Mouse (Mus musculus): Measurements from ENCODE around the gene Gm21887. TPM values are rescaled to one million over a fixed set of nuclear protein-coding genes. Genes with fewer than 3 reads are reported as not detected.
"Not testable (repeated sequence)": the region's sequence is repeated elsewhere in the genome, so short reads cannot be mapped to it uniquely, and the experiment has no call there.

Gm21887 gene
- polyA plus RNA-seq, 1 experiment from 2014 or later: 163 TPM

DNA sequence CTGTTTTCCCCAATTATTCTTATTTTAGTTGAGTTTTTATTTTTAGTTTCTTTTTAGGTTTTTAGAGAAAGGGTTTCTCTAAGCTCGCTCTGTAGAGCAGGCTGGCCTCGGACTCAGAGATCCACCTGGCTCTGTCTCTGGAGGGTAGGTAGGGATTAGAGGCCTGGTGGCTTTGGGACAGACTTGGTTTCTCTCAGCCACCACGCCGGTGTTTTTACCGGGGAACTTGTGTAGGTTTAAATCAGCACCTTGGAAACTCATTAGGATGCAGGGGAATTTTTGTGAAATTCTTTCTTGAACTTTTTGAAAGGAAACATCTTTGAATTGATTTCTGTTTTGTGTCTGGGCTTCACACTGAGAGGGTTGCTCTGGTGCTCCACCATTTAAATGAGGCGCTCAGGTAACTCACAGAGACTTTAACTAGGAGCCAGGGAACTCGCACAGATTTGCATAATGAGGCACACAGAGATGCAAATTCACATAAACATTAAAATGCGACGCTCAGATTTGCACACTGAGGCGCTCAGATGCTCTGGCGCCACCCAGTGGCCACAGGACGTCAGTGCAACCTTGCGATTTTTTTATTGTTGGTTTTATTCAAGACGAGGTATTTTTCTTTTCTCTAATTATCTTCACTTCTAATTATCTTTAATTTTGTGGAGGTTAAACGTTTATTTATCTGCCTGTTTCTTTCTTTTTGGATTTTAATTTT is 12.4 kb downstream of the Gm21887 start:
- peaks cover 20% of the 10 kb centered on the region for H3K9me3 ChIP-seq
- H3K4me1 ChIP-seq; H3K9ac ChIP-seq; H3K4me2 ChIP-seq; H3K4me3 ChIP-seq; H3K27me3 ChIP-seq; H3K27ac ChIP-seq; ATAC-seq (ENCODE audit: insufficient number of reproducible peaks, low FRiP score, low TSS enrichment, low read depth): not testable (repeated sequence)
- H3K36me3 ChIP-seq: peaks cover 34% of the 10 kb centered on the region
- WGBS: 54% methylated on average over 15 of the region's 15 CpGs

Other genes with a start within 250 kb of the Gm21887 start
- gene 4933400A11Rik, start 230.0 kb upstream of the Gm21887 start, polyA plus RNA-seq (2015; fragmentation: Nextera tagmentation; extraction: Ambion mirVana): 0.18 and 0.26 TPM in 2 replicates